Mouse (Mus musculus) megakaryocyte, embryonic 14.5 days (primary cell): ENCODE results near the gene Lta.

ENCODE experiments used
- FLI1 ChIP-seq: IDR thresholded peaks from 2 replicates; pipeline ENCODE4 v1.6.1; 2012; ENCODE audit warnings: low read length, inconsistent platforms, mixed read lengths
- GATA1 ChIP-seq: IDR thresholded peaks from 3 replicates; pipeline ENCODE4 v1.6.1; 2012; ENCODE audit warnings: mixed read lengths, low read length, inconsistent platforms, borderline replicate concordance

DNA sequence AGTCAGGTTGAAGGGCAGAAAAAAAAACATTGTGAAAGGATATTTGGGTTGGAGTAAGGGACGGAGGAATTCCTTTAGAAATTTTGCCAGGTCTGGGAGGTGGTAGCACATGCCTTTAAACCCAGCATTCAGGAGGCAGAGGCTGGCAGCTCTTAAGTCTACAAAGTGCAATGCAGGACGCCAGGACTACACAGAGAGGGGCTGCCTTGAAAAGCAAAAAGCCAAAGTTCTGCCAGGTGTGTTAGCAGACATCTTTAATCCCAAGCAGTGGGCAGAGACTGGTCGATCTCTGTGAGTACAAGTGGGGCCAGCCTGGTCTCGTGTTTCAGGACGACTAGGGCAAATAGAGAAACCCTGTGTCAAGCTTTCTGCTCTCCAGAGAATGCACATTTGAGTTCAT, 46.8 kb upstream of the Lta start:
- no peak for TF ChIP-seq GATA1
- no peak for TF ChIP-seq FLI1
